Mouse (Mus musculus) limb, embryonic 15.5 days (tissue): ENCODE results near the gene Eid2. TPM values are rescaled to one million over a fixed set of nuclear protein-coding genes. Genes with fewer than 3 reads are reported as not detected.

Experiments used
- polyA plus RNA-seq: library from polyadenylated mRNA; unstranded; fragments of >200 nt; fragmentation: Nextera tagmentation; extraction: Ambion mirVana; gene quantifications from 2 replicates; pipeline ENCODE4 v1.2.1, GENCODE M21; 2015

The Eid2 gene
- polyA plus RNA-seq, 1 experiment from 2014 or later: 3.5 TPM

Other genes starting within 250 kb of the Eid2 start
- 279 and 292 TPM in 2 replicates for gene Psmc4, start 217.8 kb upstream of the Eid2 start, polyA plus RNA-seq
- gene Fcgbp, start 196.6 kb upstream of the Eid2 start, polyA plus RNA-seq: 0.13 and 0.22 TPM in 2 replicates
- not detected in 2 replicates for gene 9530053A07Rik, start 138.4 kb upstream of the Eid2 start, polyA plus RNA-seq
- gene Fbl, start 98.2 kb upstream of the Eid2 start, polyA plus RNA-seq: 105 and 110 TPM in 2 replicates
- gene Dyrk1b, start 88.4 kb upstream of the Eid2 start, polyA plus RNA-seq: 9.2 and 11.7 TPM in 2 replicates
- 12.6 and 12.8 TPM in 2 replicates for gene Eid2b, start 9.9 kb downstream of the Eid2 start, polyA plus RNA-seq
- gene Selenov, start 23.3 kb downstream of the Eid2 start, polyA plus RNA-seq: 1.0 TPM in 1 of 2 replicates, not detected in the other
- 0.35 and 0.53 TPM in 2 replicates for gene Dll3, start 34.4 kb downstream of the Eid2 start, polyA plus RNA-seq
- 115 and 126 TPM in 2 replicates for gene Timm50, start 44.2 kb downstream of the Eid2 start, polyA plus RNA-seq
- gene Supt5, start 70.9 kb downstream of the Eid2 start, polyA plus RNA-seq: 95.3 and 98.0 TPM in 2 replicates
- 822 and 1,022 TPM in 2 replicates for gene Rps16, start 82.8 kb downstream of the Eid2 start, polyA plus RNA-seq
- 54.4 and 54.8 TPM in 2 replicates for gene Plekhg2, start 104.7 kb downstream of the Eid2 start, polyA plus RNA-seq
- gene Zfp36, start 112.4 kb downstream of the Eid2 start, polyA plus RNA-seq: 22.8 and 26.0 TPM in 2 replicates
- gene Med29, start 124.8 kb downstream of the Eid2 start, polyA plus RNA-seq: 44.8 and 45.1 TPM in 2 replicates
- gene Paf1, start 125.1 kb downstream of the Eid2 start, polyA plus RNA-seq: 67.6 and 73.4 TPM in 2 replicates
- gene Gmfg, start 169.6 kb downstream of the Eid2 start, polyA plus RNA-seq: 18.1 and 19.3 TPM in 2 replicates
- gene Lrfn1, start 184.1 kb downstream of the Eid2 start, polyA plus RNA-seq: 3.1 and 3.5 TPM in 2 replicates
- not detected in 2 replicates for gene Ifnl2, start 242.6 kb downstream of the Eid2 start, polyA plus RNA-seq